Mouse (Mus musculus) midbrain, embryonic 11.5 days (tissue): ENCODE measurements around the gene Klhl29. TPM values are rescaled to one million over a fixed set of nuclear protein-coding genes. Genes with fewer than 3 reads are reported as not detected.

Experiments
- ATAC-seq: fragments of 200-750 bp; cut with Nextera tagmentation; 2 replicates; pipeline ENCODE4 v1.8.0; 2017; ENCODE audit warnings: moderate TSS enrichment, moderate library complexity; ENCODE audit not compliant: low FRiP score
- DNase-seq: peaks from one replicate; pipeline ENCODE4 v3.0.0; 2015; ENCODE audit warnings: low spot score; ENCODE audit errors: missing footprints
- H3K27ac ChIP-seq: fragments of 300-500 bp; sonication (generic); 2 replicates; pipeline ENCODE4 v1.5.1; 2014; ENCODE audit warnings: low read depth, low read length
- H3K27me3 ChIP-seq: fragments of 300-500 bp; sonication (generic); 2 replicates; pipeline ENCODE4 v1.6.1; 2014; ENCODE audit warnings: mild to moderate bottlenecking, low read length, moderate library complexity, mixed read lengths; ENCODE audit not compliant: control insufficient read depth, insufficient read depth
- H3K36me3 ChIP-seq: fragments of 300-500 bp; sonication (generic); 2 replicates; pipeline ENCODE4 v1.6.1; 2014; ENCODE audit warnings: mild to moderate bottlenecking, low read length, moderate library complexity, mixed read lengths; ENCODE audit not compliant: control insufficient read depth, insufficient read depth
- H3K4me1 ChIP-seq: fragments of 300-500 bp; sonication (generic); 2 replicates; pipeline ENCODE4 v1.6.1; 2014; ENCODE audit warnings: low read length; ENCODE audit not compliant: control insufficient read depth, insufficient read depth
- H3K4me2 ChIP-seq: fragments of 300-500 bp; sonication (generic); 2 replicates; pipeline ENCODE4 v1.6.1; 2014; ENCODE audit warnings: mild to moderate bottlenecking, moderate library complexity
- H3K4me3 ChIP-seq: fragments of 300-500 bp; sonication (generic); 2 replicates; pipeline ENCODE4 v1.5.1; 2014; ENCODE audit warnings: low read depth, low read length
- H3K9ac ChIP-seq: fragments of 300-500 bp; sonication (generic); 2 replicates; pipeline ENCODE4 v1.6.1; 2014; ENCODE audit warnings: low read length
- H3K9me3 ChIP-seq: fragments of 300-500 bp; sonication (generic); 2 replicates; pipeline ENCODE4 v1.6.1; 2016; ENCODE audit warnings: low read length; ENCODE audit not compliant: control insufficient read depth
- WGBS: fragments of 180-500 bp; shearing (Covaris S2); extraction: QIAGEN DNeasy Blood & Tissue Kit; methylation state at CpG from one replicate; pipeline ENCODE4 v1.1.7; 2014; 5-methylcytosine and 5-hydroxymethylcytosine counted together
- polyA plus RNA-seq: library from polyadenylated mRNA; unstranded; fragments of >200 nt; fragmentation: Nextera tagmentation; extraction: Ambion mirVana; gene quantifications from 2 replicates; pipeline ENCODE4 v1.2.1, GENCODE M21; 2014

Gene Klhl29
- polyA plus RNA-seq, 1 experiment from 2014 or later: 2.0 TPM

- H3K9ac ChIP-seq: no peak overlapping the region
- no peaks in the 10 kb centered on the region for H3K9me3 ChIP-seq
- H3K4me2 ChIP-seq: no peak overlapping the region
- no peaks in the 10 kb centered on the region for H3K27me3 ChIP-seq
- H3K4me1 ChIP-seq: no peaks in the 10 kb centered on the region
- ATAC-seq (no peak), DNase-seq (no peak)
- 83% methylated on average over 6 of the region's 6 CpGs for WGBS
- H3K4me3 ChIP-seq: no peak overlapping the region
- no peak overlapping the region for H3K27ac ChIP-seq
- no peaks in the 10 kb centered on the region for H3K36me3 ChIP-seq
These were observed 266.9 kb downstream of the Klhl29 start for GRCm38 (mm10) chr12:5108613-5109012.

DNA sequence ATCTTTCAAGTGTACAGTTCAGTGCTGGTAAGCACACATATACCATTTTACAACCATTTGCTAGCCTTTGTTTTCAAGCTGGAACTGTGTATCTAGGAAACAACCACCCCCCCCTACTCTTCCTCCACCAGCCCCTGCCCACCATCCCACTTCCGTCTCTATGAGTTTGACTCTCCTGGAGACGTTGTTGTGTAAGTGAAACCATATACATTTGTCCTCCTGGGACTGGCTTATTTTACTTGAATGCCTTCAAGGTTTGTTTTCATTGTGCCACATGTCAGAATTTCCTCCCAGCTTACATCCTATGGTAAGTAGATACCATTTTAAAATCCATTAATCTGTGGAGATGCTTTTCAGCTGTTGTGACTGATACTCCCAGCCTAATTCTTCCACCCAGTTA, 267.7 kb downstream of the Klhl29 start:
- no peaks in the 10 kb centered on the region for H3K36me3 ChIP-seq
- H3K4me1 ChIP-seq: no peaks in the 10 kb centered on the region
- no peak overlapping the region for H3K4me3 ChIP-seq
- WGBS: 74% methylated on average over 2 of the region's 2 CpGs
- no peak overlapping the region for H3K9ac ChIP-seq
- no peaks in the 10 kb centered on the region for H3K27me3 ChIP-seq
- no peak for ATAC-seq
- H3K9me3 ChIP-seq: no peaks in the 10 kb centered on the region
- no peak for DNase-seq
- H3K4me2 ChIP-seq: no peak overlapping the region
- no peak overlapping the region for H3K27ac ChIP-seq

- H3K4me2 ChIP-seq: no peak overlapping the region
- no peaks in the 10 kb centered on the region for H3K9me3 ChIP-seq
- no peak for DNase-seq
- H3K27ac ChIP-seq: no peak overlapping the region
- H3K4me1 ChIP-seq: no peaks in the 10 kb centered on the region
- ATAC-seq: no peak
- no peaks in the 10 kb centered on the region for H3K27me3 ChIP-seq
- H3K9ac ChIP-seq: no peak overlapping the region
- no peaks in the 10 kb centered on the region for H3K36me3 ChIP-seq
- H3K4me3 ChIP-seq: no peak overlapping the region
- WGBS: 89% methylated on average over 9 of the region's 9 CpGs
These were observed 270.9 kb downstream of the Klhl29 start for GRCm38 (mm10) chr12:5104422-5105052.

DNA sequence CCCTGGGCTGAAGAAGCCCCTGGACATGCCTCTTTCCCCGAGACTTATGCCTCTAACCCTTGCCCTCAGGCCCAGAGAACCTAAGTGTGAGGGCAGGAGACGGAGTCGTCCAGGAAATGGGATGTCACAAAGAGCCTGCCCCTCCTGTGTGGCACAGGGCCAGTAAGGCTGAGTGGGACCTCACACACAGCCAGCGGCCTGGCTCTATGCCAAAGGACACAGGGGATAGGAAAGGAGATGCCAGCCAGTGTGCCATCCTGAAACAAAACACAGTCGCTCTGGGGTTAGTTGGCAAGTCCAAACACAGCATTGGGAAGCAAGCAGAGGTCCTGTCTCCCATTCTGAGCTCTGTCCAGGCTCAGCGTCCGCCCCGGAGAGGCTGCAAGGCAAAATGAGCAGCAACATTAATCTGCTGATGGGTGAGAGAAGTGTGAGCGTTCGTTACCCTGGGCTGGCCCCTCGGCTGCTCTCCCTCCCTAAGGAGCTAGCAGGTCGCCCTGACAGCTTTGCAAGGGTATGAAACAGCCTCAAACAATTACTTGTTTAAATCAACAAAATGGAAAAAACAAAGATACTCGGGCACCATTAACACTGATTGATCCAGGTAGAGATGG, 274.0 kb downstream of the Klhl29 start:
- H3K4me3 ChIP-seq: no peak overlapping the region
- ATAC-seq: no peak
- no peak for DNase-seq
- H3K27me3 ChIP-seq: no peaks in the 10 kb centered on the region
- no peaks in the 10 kb centered on the region for H3K4me1 ChIP-seq
- H3K27ac ChIP-seq: no peak overlapping the region
- no peaks in the 10 kb centered on the region for H3K36me3 ChIP-seq
- H3K9ac ChIP-seq: no peak overlapping the region
- H3K4me2 ChIP-seq: no peak overlapping the region
- no peaks in the 10 kb centered on the region for H3K9me3 ChIP-seq
- 83% methylated on average over 13 of the region's 13 CpGs for WGBS

GRCm38 (mm10) chr12:5099572-5099971, 275.9 kb downstream of the Klhl29 start:
- Histone ChIP-seq H3K9ac (no peak overlapping the region), H3K36me3 (no peaks in the 10 kb centered on the region), H3K27ac (no peak overlapping the region), H3K4me3 (no peak overlapping the region), H3K4me2 (no peak overlapping the region), H3K27me3 (no peaks in the 10 kb centered on the region), H3K4me1 (no peaks in the 10 kb centered on the region), H3K9me3 (no peaks in the 10 kb centered on the region)
- WGBS: 88% methylated on average over 9 of the region's 9 CpGs
- no peak for ATAC-seq
- DNase-seq: no peak

DNA sequence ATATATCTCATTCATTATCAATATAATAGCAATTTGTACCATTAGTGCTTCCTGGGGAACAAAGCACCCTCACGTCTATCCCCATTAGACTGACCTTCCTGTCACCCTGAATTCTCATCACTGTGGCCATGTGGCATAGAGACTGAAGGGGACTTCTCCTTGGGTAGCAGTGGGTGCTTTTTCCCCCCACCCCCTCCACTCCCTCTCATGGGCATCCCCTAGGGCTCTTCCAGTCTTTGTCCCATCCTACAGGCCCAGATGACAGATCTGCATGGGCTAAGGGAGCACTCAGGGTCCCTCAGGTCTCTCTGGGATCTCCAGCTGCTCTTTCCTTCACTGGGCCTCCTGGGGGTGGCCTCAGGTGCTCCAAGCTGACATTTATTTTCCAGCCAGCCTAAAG, 286.8 kb downstream of the Klhl29 start:
- H3K4me2 ChIP-seq: no peak overlapping the region

DNA sequence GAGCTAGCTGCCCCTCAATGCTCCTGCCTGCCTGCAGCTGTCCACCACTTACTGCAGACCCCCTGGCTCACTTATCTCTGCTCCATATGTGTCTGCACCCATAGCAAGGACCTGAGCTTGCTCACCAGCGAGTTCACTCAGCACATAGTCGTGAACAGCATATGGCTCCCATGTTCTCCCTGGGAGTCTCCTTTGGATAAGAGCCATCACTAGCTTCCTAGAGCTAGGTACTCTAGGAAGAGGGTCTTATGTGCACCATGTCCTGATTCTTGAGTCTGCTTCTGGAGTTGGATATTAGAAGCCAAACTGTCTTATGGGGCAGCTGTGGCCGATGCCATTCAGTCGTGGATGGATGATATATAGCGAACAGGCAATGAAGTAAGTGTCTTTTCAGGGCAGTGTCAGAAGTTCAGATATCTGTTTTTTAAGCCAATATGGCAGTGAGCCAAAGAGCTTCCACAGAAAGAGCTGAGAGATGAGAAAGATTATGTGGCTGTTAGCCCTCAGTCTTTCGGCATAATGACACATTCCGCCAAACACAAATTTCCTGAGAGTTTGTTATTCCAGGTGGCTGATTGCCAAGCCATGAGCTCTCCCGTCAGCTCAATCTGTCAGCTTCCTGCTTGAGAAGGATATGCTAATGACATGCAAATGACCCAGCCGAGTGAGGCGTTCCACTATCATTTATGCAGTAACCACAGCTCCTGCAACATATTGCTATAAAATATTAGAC, 287.5 kb downstream of the Klhl29 start:
- ATAC-seq (0 out of 2 replicates have a peak, but pooled peaks have one; percentile 41), DNase-seq (no peak)
- Histone ChIP-seq H3K36me3 (no peaks in the 10 kb centered on the region; the same call in 1 of the 2 replicates), H3K27ac (no peak overlapping the region), H3K4me3 (no peak overlapping the region), H3K4me1 (no peaks in the 10 kb centered on the region), H3K27me3 (no peaks in the 10 kb centered on the region), H3K4me2 (no peak overlapping the region), H3K9me3 (no peaks in the 10 kb centered on the region), H3K9ac (no peak overlapping the region)
- 72% methylated on average over 10 of the region's 10 CpGs for WGBS

More for the DNA sequence above, 286.8 kb downstream of the Klhl29 start:
- DNase-seq (peak; percentile 83), ATAC-seq (0 out of 2 replicates have a peak, but pooled peaks have one; percentile 33)
- Histone ChIP-seq H3K4me3 (no peak overlapping the region), H3K36me3 (no peaks in the 10 kb centered on the region), H3K27me3 (no peaks in the 10 kb centered on the region), H3K4me1 (no peaks in the 10 kb centered on the region), H3K9me3 (no peaks in the 10 kb centered on the region), H3K9ac (no peak overlapping the region), H3K27ac (no peak overlapping the region)
- 74% methylated on average over 1 of the region's 1 CpGs for WGBS

DNA sequence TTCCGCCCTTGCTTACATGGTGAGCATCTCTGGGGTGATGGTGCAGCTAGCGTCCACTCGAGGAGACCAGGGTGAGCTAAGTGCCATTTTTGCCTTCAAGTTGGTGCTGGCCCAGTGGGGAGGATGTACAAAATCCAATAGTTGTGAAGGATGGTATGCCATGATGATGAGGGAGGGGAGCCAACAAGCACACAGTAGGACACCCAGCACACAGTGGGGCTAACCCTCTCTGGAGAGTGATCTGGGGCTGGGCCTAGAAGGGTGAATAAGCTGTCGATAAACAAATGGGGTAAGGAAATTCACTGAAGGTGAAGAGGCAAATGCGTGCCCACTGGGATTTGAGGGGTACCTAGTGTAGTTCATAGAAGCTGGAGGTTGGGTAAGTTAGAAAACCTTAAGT, 290.8 kb downstream of the Klhl29 start:
- WGBS: 93% methylated on average over 5 of the region's 5 CpGs
- Histone ChIP-seq H3K4me2 (no peak overlapping the region), H3K4me1 (no peaks in the 10 kb centered on the region), H3K27me3 (no peaks in the 10 kb centered on the region), H3K27ac (no peak overlapping the region), H3K9me3 (no peaks in the 10 kb centered on the region), H3K4me3 (no peak overlapping the region), H3K36me3 (no peaks in the 10 kb centered on the region; the same call in 1 of the 2 replicates), H3K9ac (no peak overlapping the region)
- ATAC-seq (no peak), DNase-seq (no peak)

DNA sequence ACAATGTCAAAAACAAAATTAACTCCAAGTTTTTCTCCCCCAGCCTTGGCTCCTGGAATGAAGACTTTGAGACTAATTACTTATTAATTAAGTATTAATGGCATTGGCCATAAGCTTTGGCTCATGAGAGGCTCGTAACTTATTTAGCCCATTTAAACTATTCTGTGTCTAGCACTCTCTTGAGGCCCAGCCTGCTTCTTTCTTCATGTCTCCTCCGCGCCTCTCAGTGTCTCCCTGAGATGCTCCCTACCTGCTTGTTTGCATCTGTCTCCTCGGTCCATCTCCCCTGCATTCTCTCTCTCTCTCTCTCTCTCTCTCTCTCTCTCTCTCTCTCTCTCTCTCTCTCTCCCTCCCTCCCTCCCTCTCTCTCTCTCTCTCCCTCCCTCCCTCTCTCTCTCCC, 294.0 kb downstream of the Klhl29 start:
- H3K4me3 ChIP-seq: no peak overlapping the region
- ATAC-seq: no peak
- 85% methylated on average over 4 of the region's 4 CpGs for WGBS

More for the DNA sequence above, 294.0 kb downstream of the Klhl29 start:
- H3K4me2 ChIP-seq: no peak overlapping the region
- H3K27ac ChIP-seq: no peak overlapping the region
- no peaks in the 10 kb centered on the region; the same call in 1 of the 2 replicates for H3K36me3 ChIP-seq
- H3K4me1 ChIP-seq: no peaks in the 10 kb centered on the region
- no peak for DNase-seq
- no peaks in the 10 kb centered on the region for H3K27me3 ChIP-seq
- H3K9me3 ChIP-seq: no peaks in the 10 kb centered on the region
- no peak overlapping the region for H3K9ac ChIP-seq
